Mouse (Mus musculus) retina, embryonic 14.5 days (tissue): ENCODE measurements around the gene Hsf2bp.
"Not testable (repeated sequence)": the region's sequence is repeated elsewhere in the genome, so short reads cannot be mapped to it uniquely, and the experiment has no call there.

Source experiments
- DNase-seq: peaks from one replicate; pipeline ENCODE4 v3.0.0-alpha.2; 2015; ENCODE audit warnings: low spot score

Hsf2bp gene

GRCm38 (mm10) chr17:32035609-32036508, at the start of gene Hsf2bp, which contains the start of gene Rrp1b:
Gene Hsf2bp, minus strand, starts transcription at chr17:32036349.
Gene Rrp1b, plus strand, starts transcription at chr17:32036100.
- peak; percentile 89 for DNase-seq

DNA sequence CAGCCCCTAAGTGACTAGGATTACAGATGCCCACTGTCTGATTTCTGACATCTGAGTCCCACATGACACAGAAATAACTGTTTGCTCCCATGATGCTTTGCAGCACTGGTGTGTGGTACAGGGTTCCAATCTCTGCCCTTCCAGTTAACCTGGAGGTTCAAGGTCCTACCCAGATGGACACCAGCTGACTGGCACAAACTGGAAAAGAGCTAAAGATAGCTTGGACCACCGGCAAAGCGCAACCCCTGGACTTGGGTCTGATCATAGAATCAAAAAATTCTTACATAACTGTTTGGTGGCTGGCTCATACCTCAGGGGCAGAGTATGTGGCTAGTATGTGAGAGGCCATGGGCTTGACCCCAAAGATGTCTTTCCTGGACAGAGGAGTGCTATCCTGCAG, 47.2 kb upstream of the Hsf2bp start:
- DNase-seq, result no peak

DNA sequence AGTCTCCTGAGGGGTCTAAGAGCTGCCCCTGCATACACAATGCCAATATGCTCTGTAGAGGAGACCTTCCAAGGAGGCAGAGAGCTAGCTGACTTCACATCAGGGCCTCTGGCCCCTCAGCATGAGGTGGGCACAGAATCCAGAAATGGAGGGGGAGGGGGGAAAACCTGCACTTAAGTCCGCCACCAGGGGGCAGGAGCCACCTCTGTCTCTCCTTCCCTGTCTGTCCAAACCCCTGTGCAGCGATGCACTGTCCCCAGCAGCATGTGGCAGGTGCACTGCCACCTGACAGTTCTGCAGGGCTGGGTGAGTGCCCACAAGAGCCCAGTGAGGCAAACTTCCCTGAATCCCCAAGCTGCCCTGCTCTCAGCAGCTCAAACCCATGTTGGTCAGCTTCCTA, 39.0 kb upstream of the Hsf2bp start:
- DNase-seq, result peak; percentile 82

- no peak for DNase-seq
Observed at GRCm38 (mm10) chr17:32074658-32075057, 38.5 kb upstream of the Hsf2bp start.

- peak; percentile 83 for DNase-seq
Observed at GRCm38 (mm10) chr17:32073359-32073758, 37.2 kb upstream of the Hsf2bp start.

DNA sequence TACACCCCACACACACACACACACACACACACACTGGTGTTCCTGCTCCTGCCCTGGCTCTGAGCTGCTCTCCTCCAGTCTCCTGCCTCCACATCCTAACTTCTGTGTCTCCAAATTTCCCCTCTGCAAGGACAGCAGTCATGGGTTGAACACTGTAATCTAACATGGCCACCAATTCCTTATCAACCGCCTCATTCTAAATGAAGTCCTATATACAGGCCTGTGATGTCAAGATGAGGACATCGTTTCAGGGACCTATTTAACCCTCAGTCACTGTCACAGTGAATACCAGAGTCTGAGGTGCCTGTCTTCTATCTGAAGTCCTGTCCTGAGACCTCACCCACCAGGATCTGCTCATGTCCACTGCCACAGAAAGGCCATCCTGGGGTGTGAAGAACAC, 32.7 kb upstream of the Hsf2bp start:
- no peak for DNase-seq

DNA sequence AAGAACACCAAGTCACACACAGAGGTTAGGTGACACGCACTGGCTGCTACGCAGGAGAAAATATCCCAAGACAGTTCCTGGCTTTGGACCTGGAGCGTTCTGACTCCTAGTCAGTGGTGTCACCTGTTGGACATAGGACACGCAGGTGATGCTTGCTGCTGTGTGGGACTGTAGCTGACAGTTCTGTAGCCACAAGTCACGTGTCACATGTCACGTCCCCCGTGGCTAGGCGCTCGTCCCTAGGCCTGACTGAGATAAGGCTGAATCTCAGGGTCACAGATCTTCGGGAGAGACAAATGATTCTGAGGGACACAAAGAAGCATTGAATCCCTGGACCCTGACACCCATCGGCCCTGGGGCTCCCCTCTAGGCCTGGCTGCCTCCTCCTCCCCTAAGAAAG, 32.2 kb upstream of the Hsf2bp start:
- DNase-seq, result no peak

- no peak for DNase-seq
Observed at GRCm38 (mm10) chr17:32067541-32067940, 31.4 kb upstream of the Hsf2bp start.

- DNase-seq, result not testable (repeated sequence)
Observed at GRCm38 (mm10) chr17:32064762-32065161, 28.6 kb upstream of the Hsf2bp start.

DNA sequence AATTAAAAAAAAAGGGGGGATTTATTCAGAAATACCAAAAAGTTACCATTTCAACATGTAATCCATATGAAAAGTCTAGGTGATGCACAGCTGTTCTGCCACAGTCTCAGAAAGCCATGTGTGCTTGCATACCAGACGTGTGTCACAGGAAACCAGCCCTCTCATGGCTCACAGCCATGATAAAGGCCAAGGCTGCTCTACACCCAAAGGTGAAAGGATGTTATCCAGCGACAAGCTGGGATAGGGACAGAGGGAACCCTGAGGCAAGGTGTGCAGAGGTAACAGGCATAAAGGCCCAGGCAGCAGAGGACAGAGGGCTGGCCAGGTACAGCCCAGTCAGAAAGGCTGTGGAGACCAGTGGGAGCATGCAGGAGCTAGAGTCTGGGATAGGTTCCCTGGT, 27.5 kb upstream of the Hsf2bp start:
- DNase-seq, result no peak

- no peak for DNase-seq
Observed at GRCm38 (mm10) chr17:32061219-32061618, 25.1 kb upstream of the Hsf2bp start.

DNA sequence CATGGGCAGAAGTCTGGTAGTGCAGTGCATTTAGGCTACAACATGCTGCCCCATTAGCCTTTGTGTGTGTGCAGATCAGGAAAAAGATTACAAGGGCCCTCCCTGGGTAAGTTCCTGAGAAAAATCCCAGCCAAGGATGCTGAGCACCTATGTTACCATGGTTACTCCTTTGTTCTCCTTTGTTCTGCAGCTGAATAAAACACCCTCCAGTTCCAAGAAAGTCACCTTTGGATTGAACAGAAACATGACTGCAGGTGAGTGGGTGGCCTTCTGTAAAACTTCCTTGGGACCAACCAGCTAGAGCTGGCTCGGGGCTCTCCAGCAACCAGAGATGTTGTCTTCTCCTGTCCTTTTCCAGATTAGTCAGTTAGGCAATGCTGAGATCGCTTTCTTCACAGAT, 22.9 kb upstream of the Hsf2bp start:
- DNase-seq, result no peak

DNA sequence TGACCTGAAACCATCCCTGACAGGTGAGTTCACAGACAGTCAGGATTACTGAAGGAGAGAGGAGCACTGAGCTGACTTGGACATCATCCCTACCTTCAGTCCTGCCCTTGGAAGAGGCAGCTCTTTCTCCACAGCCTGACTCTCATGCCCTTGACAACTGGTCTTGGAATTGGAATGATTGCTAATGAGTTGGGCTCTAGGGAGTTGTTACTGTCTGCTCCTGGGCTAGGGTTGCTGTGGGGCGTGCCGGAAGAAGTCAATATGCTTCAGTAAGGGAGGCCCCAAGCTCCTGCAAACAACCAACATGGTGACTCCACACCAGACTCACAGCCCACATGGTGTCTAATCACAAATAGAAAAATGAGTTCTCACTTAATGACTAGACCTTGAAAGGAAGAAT, 21.7 kb upstream of the Hsf2bp start:
- no peak for DNase-seq

- DNase-seq, result no peak
Observed at GRCm38 (mm10) chr17:32053677-32054076, 17.5 kb upstream of the Hsf2bp start.

DNA sequence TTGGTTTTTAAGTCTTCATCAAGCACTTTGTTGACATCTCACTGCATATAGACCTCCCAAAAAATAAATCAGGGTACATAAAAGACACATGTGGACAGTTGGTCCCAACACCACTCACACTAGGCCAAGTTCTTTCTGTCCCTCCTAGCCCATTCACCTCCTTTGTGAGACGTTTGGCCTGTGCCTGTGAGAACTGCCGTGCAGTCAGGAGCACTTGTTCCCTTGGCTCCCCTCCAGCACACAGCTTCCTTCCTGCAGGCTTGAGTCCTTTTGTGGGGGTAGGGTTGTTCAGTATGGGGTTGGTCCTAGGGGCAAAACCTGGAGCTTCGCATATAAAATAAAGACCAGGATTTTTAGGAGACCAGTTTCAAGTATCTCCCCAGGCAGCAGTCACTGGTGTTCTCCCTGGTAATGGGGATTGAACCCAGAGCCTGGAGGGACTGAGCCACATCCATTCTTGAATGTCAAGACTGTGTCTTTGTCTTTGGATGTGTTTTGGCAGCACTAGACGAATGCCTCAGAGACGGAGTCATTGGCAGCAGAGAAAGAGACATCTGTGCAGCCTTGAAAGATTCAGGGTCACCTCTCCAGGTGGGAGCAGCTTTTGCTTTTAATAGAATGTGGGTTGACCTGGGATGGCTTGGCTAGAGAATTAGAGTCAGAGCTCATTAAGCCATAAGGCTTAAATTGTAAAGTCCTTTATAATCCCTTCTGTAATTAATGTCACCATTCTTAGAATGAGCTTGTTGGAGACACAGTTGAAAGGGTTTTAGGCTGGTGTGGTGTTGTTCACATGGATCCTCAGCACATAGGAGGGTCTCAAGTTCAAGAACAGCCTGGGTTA, 16.3 kb upstream of the Hsf2bp start:
- DNase-seq, result no peak

- no peak for DNase-seq
Observed at GRCm38 (mm10) chr17:32050609-32051008, 14.5 kb upstream of the Hsf2bp start.

GRCm38 (mm10) chr17:32049914-32050313, 13.8 kb upstream of the Hsf2bp start:
- DNase-seq, result no peak

GRCm38 (mm10) chr17:32048351-32048750, 12.2 kb upstream of the Hsf2bp start:
- no peak for DNase-seq

GRCm38 (mm10) chr17:32046541-32046940, 10.4 kb upstream of the Hsf2bp start:
- no peak for DNase-seq

DNA sequence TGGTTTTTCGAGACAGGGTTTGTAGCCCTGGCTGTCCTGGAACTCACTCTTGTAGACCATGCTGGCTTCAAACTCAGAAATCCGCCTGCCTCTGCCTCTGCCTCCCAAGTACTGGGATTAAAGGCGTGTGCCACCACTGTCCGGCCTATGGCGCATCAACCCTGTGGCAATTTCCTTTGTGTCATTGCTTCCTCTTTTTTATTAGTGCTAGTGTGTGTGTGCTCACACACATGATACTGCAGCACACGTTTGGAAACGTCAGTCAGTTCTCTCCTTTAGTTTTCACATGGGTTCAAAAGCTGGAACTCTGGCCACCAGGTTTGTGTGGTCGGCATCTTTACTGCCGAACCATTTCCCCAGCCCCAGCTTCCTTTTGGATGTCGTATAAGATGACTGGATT, 4.1 kb upstream of the Hsf2bp start:
- DNase-seq, result no peak

DNA sequence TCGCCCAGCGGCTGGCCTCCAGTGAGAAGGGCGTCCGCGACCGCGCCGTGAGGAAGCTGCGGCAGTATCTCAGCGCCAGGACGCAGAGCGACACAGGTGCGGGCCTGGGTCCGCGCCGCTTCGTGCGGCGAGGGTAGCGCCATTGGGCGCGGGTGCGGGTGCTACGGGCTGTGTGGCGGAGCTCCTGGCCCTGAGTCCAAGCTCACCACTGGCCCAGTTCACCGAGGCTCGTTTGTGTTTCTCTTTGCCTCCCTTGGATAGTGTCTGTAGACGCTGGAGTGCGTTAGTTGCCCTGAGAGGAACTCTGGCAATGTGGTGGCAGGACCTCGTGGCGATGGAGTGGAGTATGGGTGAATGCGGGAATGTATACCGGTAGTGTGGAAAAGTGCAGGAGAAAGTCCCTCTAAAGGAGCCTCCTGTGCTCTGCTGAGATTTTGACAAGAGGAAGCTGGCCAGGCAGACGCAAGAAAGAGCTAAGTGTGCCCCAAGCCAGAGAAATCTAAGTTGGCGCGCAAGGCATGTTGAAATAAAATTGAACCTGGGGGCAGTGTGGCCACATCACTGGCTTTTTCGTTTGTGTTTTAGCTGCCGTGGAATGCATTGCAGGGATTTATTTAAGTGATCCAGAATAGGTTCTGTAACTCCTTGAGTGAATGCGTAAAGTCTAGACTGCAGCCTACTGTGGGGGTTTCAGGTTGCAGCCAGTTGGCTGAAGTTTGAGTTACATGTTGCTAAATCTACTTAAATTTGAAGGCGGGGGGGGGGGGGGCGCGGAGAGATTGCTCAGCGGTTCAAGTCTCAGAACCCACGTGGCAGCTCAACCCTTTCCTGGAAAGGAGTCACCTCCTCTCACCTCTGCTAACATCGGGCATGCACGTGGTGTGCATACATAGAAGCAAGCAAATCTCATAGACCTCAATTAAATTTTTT, 625 bp upstream of the Hsf2bp start:
- no peak for DNase-seq

DNA sequence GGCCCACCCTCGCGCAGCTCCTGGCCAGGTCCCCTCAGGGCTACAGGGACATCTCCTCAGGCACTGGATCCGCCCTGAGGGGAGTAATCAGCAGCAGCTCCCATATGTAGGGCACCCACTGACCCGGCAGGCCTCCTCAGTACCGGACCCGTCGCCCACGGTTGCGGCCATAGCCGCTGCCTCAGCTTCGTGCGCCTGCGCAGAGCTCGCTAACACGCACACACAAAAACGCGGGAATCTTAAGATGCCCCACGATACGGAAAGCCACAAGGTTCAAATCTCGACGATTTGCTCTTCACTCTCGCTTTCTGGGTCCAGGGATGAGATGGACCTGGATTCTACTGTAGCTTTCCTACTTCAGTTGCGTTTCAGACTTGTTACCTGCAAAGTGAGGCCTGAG, 1.8 kb downstream of the Hsf2bp start:
- no peak for DNase-seq
